Mouse (Mus musculus) lung, postnatal 0 days (tissue): Measurements from ENCODE around the gene Retreg1.

ENCODE experiments used
- CTCF ChIP-seq: IDR thresholded peaks from 2 replicates; pipeline ENCODE4 v1.5.1; 2016; ENCODE audit warnings: antibody characterized with exemption, mild to moderate bottlenecking
- EP300 ChIP-seq: IDR thresholded peaks from 2 replicates; pipeline ENCODE4 v1.6.1; 2016; ENCODE audit warnings: antibody characterized with exemption, mild to moderate bottlenecking, control low read depth

GRCm38 (mm10) chr15:25929518-25929917, 86.5 kb downstream of the Retreg1 start:
- no peak for TF ChIP-seq CTCF
- TF ChIP-seq EP300, result no peak
